ENCODE assay signal across 8 mouse cellular contexts in genomic region chr1:54896109-54897085, GRCm38 (mm10). TPM values are rescaled to one million over a fixed set of nuclear protein-coding genes. Genes with fewer than 3 reads are reported as not detected.
A peak's percentile ranks its signal among the peaks of the same experiment; 100 is the strongest.
DNase-seq lines count a peak whose midpoint lies in the region; ATAC-seq and TF ChIP-seq lines count a peak whose summit lies in the region.

No protein-coding gene starts in this region.

- TF ChIP-seq CTCF in layer of hippocampus, adult 2 months (conservative IDR thresholded peaks at IDR 0.05), result no peak

- DNase-seq in cerebellum, adult 8-10 months, result no peak
- no peak for DNase-seq in limb, embryonic 10.5 days (ENCODE audit: low spot score)
- peak; percentile 51 to 65 for DNase-seq in layer of hippocampus, adult 2 months (ENCODE audit: low spot score in 2 of 2)
- DNase-seq in adrenal gland, postnatal 25 days, result no peak
- DNase-seq in MN1 (ENCODE audit: low spot score), result no peak

- H3K4me3 ChIP-seq in limb, embryonic 12.5 days (replicated peaks), result no peak overlapping the region
- H3K4me3 ChIP-seq in limb, embryonic 10.5 days, result no peak overlapping the region
- H3K4me3 ChIP-seq in layer of hippocampus, adult 2 months, result no peak overlapping the region

- H3K36me3 ChIP-seq in limb, embryonic 12.5 days, result no peaks in the 10 kb centered on the region
- no peaks in the 10 kb centered on the region for H3K36me3 ChIP-seq in limb, embryonic 10.5 days

- H3K27ac ChIP-seq in limb, embryonic 12.5 days, result peak overlapping the region; percentile 53; the same call in 1 of the 2 replicates
- no peak overlapping the region for H3K27ac ChIP-seq in limb, embryonic 10.5 days
- H3K27ac ChIP-seq in layer of hippocampus, adult 2 months, result no peak overlapping the region; the same call in 1 of the 2 replicates

- H3K9ac ChIP-seq in limb, embryonic 12.5 days (replicated peaks), result no peak overlapping the region

- no peaks in the 10 kb centered on the region for H3K9me3 ChIP-seq in limb, embryonic 12.5 days
- no peaks in the 10 kb centered on the region for H3K9me3 ChIP-seq in limb, embryonic 10.5 days (replicated peaks)

- peaks cover 24% of the 10 kb centered on the region for H3K4me1 ChIP-seq in limb, embryonic 12.5 days (replicated peaks)
- peaks cover 29% of the 10 kb centered on the region for H3K4me1 ChIP-seq in limb, embryonic 10.5 days

- no peaks in the 10 kb centered on the region for H3K27me3 ChIP-seq in limb, embryonic 12.5 days
- no peaks in the 10 kb centered on the region for H3K27me3 ChIP-seq in limb, embryonic 10.5 days (ENCODE audit: low read depth, poor library complexity, severe bottlenecking)

- WGBS in limb, embryonic 12.5 days, result 43% methylated on average over 12 of the region's 12 CpGs
- whole genome bisulfite sequencing in limb, embryonic 10.5 days, result 78% methylated on average over 12 of the region's 12 CpGs

- ATAC-seq in cerebellum, adult (ENCODE audit: insufficient number of reproducible peaks, low FRiP score, low TSS enrichment), result peak; percentile 74
- ATAC-seq in limb, embryonic 12.5 days (ENCODE audit: insufficient number of reproducible peaks, insufficient read depth, low FRiP score, low TSS enrichment, low read depth), result no peak
- ATAC-seq in megakaryocyte progenitor cell, adult 5-6 weeks (replicated peaks; ENCODE audit: poor library complexity), result peak; percentile 76

- no peak overlapping the region for H3K4me2 ChIP-seq in limb, embryonic 12.5 days

RNA-seq across cellular contexts. Expression of gene Ankrd44, which starts 29.8 kb away (rescaled TPM):
- 21.6 and 22.2 TPM in 2 replicates for polyA plus RNA-seq in limb, embryonic 12.5 days (2016; fragmentation: Nextera tagmentation; extraction: Ambion mirVana)
- polyA plus RNA-seq in limb, embryonic 10.5 days (2016; fragmentation: Nextera tagmentation; extraction: Ambion mirVana), result 20.1 and 23.7 TPM in 2 replicates
- 10 to 100 TPM in 1 of 2 experiments, 1 to 10 TPM in 1; 8.8 to 14.5 TPM for total RNA-seq in layer of hippocampus, adult 2 months (2021)
- total RNA-seq in megakaryocyte progenitor cell, adult 5-6 weeks (2015), result 106 and 110 TPM in 2 replicates
- 69.3 and 69.8 TPM in 2 replicates for total RNA-seq in megakaryocyte progenitor cell, adult 5-6 weeks (2017)
- 13.1 and 20.4 TPM in 2 replicates for total RNA-seq in adrenal gland, postnatal 25 days (2021)

Comparison
In these comparisons a context has a peak if more than half of its experiments do, and no peak if none do; other contexts are left out.
1. DNase-seq: peak in layer of hippocampus, adult 2 months (2 of 2); none in cerebellum, adult 8-10 months (single experiment), limb, embryonic 10.5 days (single experiment), adrenal gland, postnatal 25 days (single experiment) and MN1 (single experiment).